Mouse (Mus musculus) lung, postnatal 36 days (tissue): ENCODE data around the gene Ascc3.
A peak's percentile ranks its signal among the peaks of the same experiment; 100 is the strongest.

ENCODE experiments used
- DNase-seq: peaks from one replicate; pipeline ENCODE4 v3.0.0; 2022; ENCODE audit warnings: mixed read lengths

Ascc3 gene

DNA sequence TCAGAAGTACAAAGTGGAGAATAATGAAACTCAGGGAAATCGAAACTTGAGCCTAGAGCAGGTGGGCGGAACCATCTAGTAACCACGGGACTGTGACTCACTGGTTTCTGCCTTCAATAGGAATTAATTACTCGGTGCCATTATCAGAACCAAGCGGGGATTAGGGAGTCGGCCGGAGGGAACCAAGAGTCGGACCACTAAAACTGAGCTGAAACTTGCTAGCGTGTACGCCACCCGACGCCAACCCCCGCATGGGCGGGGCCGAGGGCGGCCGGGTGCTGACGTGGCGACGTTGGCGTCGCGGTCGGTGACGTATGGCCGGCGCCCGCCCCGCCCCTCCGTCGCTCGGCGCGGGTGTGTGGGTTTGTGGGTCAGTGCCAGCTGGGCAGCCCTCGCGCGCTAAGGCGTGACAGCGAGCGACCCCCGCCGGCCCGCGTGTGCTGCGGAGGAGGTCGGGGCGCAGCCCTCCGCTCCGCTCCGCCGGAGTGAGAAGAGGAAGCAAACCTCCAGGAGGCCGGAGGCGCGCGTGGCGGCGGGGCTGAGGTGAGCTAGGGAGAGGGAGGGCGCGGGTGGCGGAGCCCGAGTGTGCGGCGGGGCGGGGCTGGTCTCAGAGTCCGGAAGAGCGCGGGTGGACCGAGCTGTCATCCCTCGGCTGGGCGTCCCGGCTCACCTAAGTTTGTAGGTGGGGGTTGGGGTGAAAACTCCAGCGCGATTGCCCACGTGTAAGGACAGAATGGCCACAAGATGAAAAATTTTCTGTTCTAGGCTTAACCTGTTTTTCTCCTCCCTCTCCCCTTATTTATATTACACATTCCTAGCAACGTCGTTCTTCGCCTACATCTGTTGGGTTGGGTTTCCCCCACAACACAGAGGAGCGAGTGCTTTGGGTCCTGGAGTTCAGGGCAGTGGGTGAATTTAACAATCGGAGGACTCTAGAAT is at the start of gene Ascc3:
Gene Ascc3 (plus strand): TSS at position 315 of the 939 bp plus-strand sequence.
- peak; percentile 91 for DNase-seq

DNA sequence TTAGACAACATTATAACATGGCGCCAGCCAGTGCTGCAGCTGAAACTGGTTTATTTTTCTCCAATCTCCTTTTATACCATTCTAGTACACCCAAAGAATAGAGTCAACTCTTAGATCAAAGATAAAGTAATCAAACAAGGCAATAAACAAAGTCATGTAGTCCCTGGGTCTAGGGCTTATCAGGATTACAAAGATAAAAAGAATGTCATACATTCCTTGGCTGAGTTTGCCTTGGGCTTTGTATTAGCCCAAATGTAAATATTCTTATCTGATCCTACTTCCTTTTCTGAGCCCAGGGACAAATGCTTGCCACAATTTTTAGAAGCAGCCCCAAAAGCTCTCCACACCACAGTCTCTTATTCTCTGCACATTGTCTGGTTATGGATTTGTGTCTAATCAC is 7.7 kb upstream of the Ascc3 start:
- peak; percentile 10 for DNase-seq

DNA sequence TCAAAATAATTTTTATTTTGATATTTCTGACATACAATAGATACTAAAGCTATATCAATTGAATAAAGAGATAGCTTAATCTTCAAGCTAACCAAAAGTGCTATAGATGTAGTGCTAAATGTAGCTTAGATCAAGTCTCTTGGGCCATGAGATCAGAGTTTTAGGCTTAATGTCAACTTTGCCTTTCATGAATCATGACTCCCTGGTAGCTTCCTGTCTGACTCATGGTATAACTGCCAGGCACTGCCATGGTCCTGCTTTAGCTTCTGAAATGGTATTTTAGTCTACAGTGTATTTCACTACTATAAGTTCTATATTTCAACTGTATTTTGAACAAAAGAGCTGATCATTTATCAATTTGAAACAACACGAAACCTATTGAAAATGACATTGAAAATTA is 5.9 kb upstream of the Ascc3 start:
- DNase-seq: no peak

DNA sequence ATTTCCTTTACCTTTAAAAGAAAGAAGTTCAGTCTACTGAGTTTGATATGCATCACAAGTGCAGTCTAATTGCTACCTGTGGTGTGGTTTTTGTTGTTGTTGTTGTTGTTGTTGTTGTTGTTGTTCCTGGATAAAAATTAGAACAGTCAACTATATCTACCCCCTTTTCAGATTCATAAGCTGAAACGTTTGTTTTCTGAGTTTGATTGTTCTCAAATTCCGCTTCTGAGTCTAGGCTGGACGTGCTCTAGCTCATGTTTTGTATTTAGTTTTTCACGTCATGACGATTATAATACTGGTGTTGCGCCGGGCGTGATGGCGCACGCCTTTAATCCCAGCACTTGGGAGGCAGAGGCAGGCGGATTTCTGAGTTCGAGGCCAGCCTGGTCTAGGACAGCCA is 902 bp downstream of the Ascc3 start:
- no peak for DNase-seq

DNA sequence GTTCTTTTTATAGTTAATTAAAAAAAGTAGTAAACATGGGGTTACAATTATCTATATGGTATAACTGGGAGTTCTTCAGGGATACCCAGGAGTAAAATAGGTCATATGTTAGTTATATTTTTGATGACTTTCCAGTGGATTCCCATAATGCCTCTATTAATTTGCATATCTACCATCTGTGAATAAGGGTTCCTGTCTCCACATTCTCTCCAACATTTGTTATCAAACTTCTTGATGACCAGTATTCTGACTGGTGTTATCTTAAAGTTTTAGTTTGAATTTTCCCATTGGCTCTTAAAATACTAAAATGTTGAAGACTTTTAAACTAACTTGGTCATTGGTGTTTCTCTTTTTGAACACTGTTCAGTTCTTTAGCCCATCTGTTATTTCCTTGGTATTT is 2.9 kb downstream of the Ascc3 start:
- no peak for DNase-seq

DNA sequence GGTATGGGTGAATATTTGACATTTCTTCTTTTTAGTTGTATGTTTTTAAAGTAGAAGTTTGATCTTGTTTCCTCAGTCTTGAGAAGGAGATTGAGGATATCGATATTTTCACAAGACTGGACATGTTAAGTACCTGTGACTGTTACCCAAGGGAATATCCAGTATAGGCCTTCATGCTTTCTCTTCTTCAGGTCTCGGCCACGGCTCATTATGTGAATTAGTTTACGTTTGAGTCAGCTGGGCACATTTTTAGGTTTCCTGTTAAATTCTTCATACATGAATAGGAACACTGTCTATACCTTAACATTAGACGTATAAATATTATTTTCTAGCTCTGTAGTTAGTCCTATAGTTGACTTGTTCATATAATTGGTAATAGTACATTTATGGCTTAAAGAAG is 12.4 kb downstream of the Ascc3 start:
- no peak for DNase-seq

DNA sequence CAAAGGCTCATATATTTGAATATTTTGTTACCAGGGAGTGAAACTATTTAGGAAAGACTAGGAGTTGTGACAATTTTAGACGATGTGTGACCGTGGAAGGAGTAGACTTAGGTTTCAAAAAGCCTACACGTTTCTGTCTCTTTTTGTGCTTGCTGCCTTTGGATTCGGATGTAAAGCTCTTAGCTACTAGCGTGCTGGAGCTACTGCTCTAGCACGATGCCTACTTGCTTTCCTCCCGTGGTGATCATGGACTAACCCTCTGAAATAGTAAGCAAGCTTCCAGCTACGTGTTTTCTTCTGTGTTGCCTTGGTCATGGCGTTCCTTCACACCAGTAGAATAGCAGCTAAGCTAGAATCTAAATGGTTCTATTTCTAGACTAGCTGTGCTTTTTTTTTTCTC is 21.4 kb downstream of the Ascc3 start:
- no peak for DNase-seq

DNA sequence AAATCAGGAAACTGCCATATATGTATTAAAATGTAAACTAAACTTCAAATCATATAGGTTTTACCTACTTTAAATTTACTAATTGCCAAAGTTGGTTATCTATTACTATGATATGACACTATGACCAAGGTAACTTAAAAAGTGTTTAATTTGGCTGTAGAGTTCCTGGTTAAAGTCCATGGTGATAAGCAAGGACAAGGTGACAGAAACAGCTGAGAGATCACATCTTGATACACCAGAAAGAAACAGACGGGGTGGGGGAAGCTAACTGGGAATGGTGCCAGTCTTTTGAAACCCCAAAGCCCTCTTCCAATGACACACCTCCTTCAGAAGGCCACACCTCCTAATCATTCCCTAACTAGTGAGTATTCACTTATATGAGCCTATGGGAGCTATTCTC is 33.4 kb downstream of the Ascc3 start:
- DNase-seq: no peak

DNA sequence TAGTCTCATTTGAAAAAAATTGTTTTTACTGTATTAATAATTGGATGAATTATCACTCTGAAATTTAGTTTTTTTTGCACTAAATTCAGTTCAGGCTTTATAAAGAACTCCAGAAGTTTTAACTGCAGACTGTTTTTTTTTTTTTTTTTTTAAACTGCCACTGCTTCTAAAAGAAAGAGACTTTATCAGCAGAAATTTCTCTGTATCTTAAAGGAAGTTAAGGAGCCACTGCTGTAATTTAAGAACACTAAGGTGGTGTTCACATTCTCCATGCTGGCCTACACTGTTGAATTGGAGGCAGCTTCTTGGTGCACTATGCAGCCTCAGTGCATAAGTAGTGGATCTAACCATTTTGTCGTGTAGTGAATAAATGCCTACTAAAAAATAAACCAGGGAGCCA is 47.1 kb downstream of the Ascc3 start:
- DNase-seq: no peak

DNA sequence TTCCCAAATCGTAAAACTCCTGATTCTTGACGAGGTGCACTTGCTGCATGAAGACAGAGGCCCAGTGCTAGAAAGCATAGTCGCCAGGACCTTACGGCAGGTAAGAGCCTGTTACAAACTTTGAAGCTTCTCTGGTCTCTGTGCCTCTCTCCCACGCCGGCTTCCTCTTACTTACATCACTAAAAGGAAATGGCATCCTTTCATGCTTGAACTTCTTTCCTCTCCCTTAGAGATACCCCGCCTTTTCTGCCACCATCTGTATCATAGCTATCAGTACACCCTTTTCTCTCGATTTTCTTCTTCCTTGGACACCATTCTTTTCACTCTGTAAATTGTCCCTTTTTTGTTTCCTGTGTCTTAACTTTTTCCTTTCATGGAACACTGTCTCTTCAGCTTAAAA is 58.1 kb downstream of the Ascc3 start:
- DNase-seq: no peak

DNA sequence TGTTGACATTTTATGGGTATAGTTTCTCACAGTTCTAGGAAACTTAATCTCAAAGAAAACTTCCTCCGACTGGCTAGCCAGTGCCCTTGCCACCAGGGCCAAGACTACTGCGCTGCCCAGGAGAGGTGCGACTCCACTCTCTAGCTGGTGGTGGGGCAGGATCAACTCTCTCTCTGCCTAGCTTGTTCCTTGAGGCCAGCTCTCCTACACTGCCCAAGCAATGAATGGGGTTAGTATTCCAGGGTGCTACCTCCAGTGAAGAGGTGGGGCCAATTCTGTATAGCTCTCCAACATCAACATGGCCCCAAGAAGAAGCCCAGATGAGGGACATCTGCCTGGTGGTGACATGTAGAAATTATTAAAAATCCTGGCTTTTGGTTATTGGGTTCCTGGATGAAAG is 61.1 kb downstream of the Ascc3 start:
- DNase-seq: no peak

DNA sequence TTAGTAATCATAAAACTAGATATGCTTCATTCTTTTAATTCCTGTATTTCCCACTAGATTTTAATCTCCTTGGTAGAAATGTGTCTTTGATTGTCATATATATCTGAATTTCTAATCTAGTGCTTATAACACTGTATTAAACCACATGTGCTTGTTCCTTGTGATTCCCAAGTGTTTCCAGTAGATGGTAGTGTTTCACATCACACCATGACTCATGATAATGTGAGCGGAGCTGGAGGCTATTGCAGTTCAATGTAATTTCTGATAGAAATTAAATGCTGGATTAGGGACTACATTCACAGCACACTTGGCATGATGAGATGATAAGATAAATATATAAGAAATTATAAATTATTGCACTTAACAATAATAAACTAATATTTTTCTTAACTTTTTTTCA is 64.9 kb downstream of the Ascc3 start:
- peak; percentile 45 for DNase-seq

DNA sequence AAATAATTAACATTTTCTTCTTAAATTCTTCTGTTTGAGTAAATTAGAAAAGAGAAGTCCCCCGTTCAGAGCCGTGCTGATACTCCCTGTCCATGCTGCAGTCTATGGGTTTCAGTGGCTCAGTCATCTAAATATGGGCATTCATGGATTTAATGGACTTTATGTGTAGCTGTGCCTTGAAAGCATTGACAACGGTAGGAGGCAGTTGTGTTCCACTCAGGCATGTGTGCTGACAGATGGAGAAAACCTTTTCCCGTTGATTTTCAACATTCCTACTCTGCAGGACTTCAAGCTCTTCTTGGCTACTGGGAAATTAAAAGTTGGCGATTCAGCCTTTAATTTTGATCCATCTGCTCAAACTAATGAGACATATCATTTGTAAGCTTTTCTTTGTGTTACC is 79.0 kb downstream of the Ascc3 start:
- no peak for DNase-seq

DNA sequence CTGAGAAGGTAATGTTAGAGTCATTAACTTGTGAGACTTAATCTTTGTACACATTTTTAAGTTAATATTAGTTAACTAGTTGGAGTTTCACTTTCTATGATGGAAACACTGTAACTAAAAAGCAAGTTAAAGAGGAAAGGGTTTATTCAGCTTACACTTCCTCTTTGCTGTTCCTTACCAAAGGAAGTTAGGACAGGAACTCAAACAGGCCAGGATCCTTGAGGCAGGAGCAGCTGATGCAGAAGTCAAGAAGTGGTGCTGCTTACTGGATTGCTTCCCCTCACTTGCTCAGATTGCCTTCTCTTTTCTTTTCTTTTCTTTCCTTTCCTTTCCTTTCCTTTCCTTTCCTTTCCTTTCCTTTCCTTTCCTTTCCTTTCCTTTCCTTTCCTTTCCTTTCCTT is 97.9 kb downstream of the Ascc3 start:
- DNase-seq: no peak

DNA sequence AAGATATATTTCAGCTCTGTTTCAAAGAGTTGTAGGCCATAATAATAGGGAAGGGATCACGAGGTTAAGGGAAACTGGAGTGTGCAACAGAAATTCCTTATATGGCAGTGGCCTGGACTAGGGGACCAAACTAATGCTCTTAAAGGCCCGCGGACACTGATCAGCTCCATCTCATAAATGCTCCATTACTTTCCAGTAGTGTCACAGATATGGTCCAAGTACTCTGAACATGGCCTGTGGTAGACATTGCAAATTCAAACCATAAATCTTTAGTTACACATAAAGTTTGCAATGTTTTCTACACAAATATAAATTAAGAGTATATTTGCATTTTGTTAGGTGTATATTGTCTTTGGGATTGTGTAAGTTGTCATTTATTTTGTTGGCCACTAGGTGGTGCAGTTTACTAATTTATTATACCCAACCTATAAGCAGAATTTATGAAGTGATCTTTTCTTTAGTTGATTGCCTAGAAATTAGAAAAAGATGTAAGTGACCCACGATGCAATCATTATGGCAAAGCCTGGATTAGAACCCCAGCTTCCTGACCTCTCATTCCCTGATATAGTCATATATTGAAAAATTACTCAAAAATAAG is 106.5 kb downstream of the Ascc3 start:
- peak; percentile 18 for DNase-seq

DNA sequence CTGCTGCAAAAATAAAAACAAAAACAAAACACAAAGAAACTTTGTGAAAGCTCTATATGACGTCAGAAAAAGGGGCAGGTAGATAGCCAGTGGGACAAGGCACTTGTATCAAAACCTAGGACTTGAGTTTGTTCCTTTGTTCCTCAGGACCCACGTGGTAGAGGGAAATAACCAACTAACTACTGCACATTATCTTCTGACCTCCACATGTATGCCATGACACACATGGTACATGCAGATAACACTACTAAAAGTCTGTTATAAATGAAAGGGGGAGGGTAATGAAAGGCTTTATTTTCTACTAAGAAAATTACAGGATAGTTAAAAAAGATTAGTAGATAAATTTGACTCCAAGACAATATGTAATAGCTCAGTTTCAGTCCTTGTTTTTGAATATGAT is 109.3 kb downstream of the Ascc3 start:
- DNase-seq: no peak

DNA sequence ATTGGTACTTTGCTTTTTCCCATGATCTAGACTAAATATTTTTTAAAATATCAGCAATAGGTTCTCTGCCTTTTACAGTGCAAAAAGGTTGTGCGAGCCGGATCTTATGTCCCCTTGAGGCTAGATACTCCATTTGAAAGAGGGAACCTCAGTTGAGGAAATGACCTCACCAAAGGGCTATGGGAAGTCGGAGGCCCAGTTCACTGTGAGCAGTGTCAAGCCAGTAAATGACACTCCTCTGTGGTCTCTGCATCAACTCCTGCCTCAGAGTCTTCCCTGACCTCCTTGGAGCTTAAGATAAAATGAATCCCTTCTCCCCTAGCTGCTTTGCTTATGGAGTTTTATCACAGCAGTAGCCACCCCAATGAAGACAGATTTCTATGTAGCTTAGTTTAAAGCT is 109.9 kb downstream of the Ascc3 start:
- DNase-seq: no peak

DNA sequence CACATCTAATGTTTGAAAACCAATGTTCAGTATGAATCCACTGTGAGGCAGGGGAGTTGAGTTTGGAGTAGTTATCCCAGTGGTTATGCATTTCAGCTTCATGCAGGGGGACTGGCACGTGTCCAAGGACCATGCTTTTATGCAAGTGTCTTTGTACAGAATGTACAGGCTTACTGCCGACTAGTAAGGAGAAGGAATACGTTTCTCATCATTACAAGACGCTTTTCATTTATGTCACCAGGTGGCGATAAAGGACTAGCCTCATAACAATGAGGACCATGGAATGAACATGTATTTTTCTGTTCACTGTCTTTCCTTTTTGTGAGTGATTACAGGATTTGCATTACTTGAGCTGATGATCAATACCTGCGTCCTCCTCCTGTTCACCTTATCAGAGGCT is 111.7 kb downstream of the Ascc3 start:
- peak; percentile 60 for DNase-seq

DNA sequence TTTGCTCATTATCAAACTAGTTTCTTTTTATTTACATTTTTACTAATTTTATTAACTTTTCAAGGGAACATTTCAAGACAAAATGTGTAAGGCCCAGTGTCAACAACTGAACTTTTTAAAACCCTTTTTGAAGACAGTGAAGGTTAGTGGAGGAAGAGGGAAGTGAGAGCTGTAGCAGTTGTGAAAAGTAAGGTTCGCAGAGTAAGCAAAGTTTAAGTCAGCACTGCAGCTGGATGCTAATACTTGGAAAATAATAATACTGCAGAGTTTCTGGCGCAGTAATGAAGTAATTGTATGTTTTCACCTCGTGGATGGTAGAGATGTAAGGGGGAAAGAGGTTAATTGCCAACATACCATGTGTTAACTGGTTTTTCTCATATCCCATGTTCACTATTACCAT is 112.4 kb downstream of the Ascc3 start:
- no peak for DNase-seq

DNA sequence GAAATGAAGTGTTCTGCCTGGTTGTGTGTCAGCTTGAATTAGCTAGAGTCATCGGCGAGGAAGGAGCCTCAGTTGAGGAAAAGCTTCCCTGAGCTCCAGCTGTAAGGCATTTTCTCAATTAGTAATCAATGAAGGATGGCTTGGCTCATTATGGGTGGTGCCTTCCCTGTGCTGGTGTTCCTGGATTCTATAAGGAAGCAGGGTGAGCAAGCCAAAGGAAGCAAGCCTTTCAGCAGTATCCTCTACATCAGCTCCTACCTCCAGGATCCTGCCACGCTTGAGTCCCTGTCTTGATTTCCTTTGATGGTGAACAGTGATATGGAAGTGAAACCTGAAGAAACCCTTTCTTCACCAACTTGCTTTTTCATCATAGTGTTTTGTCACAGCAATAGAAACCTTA is 118.8 kb downstream of the Ascc3 start:
- DNase-seq: no peak

DNA sequence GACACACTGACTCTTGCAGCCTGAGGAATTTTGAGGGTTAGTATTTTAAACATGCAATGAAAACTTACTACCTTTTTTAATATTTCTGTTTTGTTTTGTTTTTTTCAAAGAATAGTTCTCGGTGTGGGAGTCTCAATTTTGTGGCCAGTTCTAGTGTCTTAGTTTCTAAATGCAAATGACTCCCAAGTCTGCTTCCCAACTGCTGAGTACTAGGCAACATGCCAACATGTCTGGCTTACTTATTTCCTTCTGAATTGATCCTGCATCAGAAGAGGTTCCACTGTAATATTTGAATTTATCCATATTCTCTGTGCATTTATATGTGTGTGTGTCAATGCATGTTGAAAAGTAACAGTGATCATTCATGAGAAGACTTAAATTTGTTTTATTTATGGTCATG is 119.3 kb downstream of the Ascc3 start:
- no peak for DNase-seq

DNA sequence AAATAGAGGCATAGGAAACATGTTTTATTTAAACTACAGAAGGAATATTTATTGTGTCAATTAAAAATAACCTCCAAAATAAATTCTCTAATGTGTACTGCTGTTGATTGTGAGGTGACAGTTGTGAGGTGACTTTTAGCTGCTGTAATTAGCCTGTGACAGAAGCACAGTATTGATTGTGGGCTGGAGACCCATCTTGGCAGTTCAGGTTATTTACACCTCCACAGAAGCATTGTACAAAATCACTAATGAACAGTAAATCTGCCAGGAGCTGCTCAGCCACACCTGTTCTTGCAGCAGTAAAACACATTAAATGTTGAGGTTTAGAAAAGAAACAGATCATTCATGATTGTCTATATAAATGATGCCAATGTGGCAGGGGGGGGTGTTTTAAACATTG is 141.0 kb downstream of the Ascc3 start:
- DNase-seq: no peak

DNA sequence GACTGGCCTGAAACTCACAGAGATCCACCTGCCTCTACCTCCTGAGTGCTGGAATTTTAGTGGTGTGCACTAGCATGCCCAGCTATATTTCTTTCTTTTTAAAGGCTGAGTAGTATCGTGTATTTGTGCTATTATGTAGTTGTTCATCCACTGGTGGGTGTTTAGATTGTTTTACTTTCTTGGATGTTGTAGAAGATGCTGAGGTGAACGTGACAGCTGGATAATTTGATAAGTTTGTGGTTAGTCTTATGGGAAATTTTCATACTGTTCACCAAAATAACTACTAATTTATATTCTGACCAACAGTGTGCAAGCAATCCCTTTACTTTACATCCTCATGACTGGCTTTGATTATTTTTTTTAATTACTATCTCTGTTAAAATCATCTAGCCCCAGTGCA is 169.6 kb downstream of the Ascc3 start:
- no peak for DNase-seq

DNA sequence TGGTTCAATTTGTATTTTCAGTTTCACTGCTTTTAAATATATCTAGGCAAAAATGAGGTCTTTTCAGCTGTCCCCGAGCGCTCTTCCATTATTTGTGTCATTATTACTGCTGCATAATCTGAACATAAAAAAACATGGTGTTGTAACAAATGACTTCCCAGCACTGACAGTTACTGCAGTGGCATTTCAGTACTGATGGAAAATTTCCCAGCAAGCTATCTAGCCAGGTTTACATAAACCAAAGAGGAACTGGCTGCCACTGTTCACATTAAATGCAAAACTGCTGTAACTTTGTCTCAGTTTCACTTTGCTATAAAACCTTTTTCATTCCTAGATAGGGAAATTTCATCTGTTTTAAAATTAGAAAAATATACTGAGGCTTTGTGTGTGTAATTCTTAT is 170.5 kb downstream of the Ascc3 start:
- DNase-seq: no peak
